Mouse (Mus musculus) CH12.LX (cell line): ENCODE results near the gene Hoxa11. TPM values are rescaled to one million over a fixed set of nuclear protein-coding genes. Genes with fewer than 3 reads are reported as not detected.

Experiments used
- DNase-seq: peaks from one replicate; pipeline ENCODE4 v3.0.0-alpha.2; 2013; ENCODE audit errors: extremely low read depth
- H3K27ac ChIP-seq: 2 replicates; pipeline ENCODE4 v1.5.1; 2012; ENCODE audit warnings: low read depth, mild to moderate bottlenecking, control low read depth, moderate library complexity; ENCODE audit not compliant: insufficient read depth
- H3K27me3 ChIP-seq: replicated peaks from 2 replicates; pipeline ENCODE3; 2012; ENCODE audit warnings: inconsistent platforms
- H3K36me3 ChIP-seq, 2 experiments: replicated peaks in 1 of 2; 2 replicates each; pipeline versions ENCODE3 to v1.6.1; 2012; ENCODE audit warnings: inconsistent platforms in 1 of 2, low read length in 1 of 2, mild to moderate bottlenecking in 1 of 2, mixed read lengths in 1 of 2, moderate library complexity in 1 of 2; ENCODE audit not compliant: control insufficient read depth in 1 of 2, insufficient read depth in 1 of 2
- H3K4me1 ChIP-seq, 2 experiments: 2 replicates each; pipeline ENCODE4 v1.6.1; 2012; ENCODE audit warnings: inconsistent platforms in 1 of 2, moderate library complexity in 1 of 2; ENCODE audit not compliant: insufficient read depth in 2 of 2, control insufficient read depth in 1 of 2
- H3K4me2 ChIP-seq: 2 replicates; pipeline ENCODE4 v1.6.1; 2012; ENCODE audit warnings: low read depth, mild to moderate bottlenecking, control low read depth; ENCODE audit not compliant: poor library complexity, insufficient read depth, severe bottlenecking
- H3K4me3 ChIP-seq, 3 experiments: fragments of 150-350 bp in 1 of 3; sonication (generic) in 1 of 3; replicated peaks in 1 of 3; 2 replicates each; pipeline versions ENCODE3 to v1.5.1; 2011 to 2012; ENCODE audit warnings: low read depth in 2 of 3, low read length in 2 of 3, mild to moderate bottlenecking in 2 of 3, moderate library complexity in 2 of 3, control low read depth in 1 of 3, improper control_type of control experiment in 1 of 3, inconsistent platforms in 1 of 3, mixed read lengths in 1 of 3; ENCODE audit not compliant: poor library complexity in 1 of 3
- H3K79me2 ChIP-seq: replicated peaks from 2 replicates; pipeline ENCODE4 v1.6.1; 2012; ENCODE audit warnings: mild to moderate bottlenecking, moderate library complexity; ENCODE audit not compliant: control insufficient read depth, poor library complexity, insufficient read depth, severe bottlenecking; ENCODE audit errors: extremely low read depth
- H3K9ac ChIP-seq: 2 replicates; pipeline ENCODE4 v1.6.1; 2012; ENCODE audit warnings: low read depth, mild to moderate bottlenecking, control low read depth, moderate library complexity; ENCODE audit not compliant: insufficient read depth
- H3K9me3 ChIP-seq: replicated peaks from 2 replicates; pipeline ENCODE3; 2012; ENCODE audit warnings: low read length, inconsistent platforms, mixed read lengths
- BHLHE40 ChIP-seq: IDR thresholded peaks from 2 replicates; pipeline ENCODE4 v1.6.1; 2011; ENCODE audit warnings: mild to moderate bottlenecking, low read depth, low read length, improper control_type of control experiment
- CHD1 ChIP-seq: IDR thresholded peaks from 2 replicates; pipeline ENCODE4 v1.6.1; 2012; ENCODE audit warnings: low read depth, low read length, improper control_type of control experiment, inconsistent platforms
- CHD2 ChIP-seq: IDR thresholded peaks from 2 replicates; pipeline ENCODE4 v1.6.1; 2011; ENCODE audit warnings: low read length, improper control_type of control experiment
- CTCF ChIP-seq, 2 experiments: IDR thresholded peaks in 1 of 2; conservative IDR thresholded peaks in 1 of 2; 2 replicates each; pipeline ENCODE4 v1.5.1; 2011 to 2012; ENCODE audit warnings: low read depth in 2 of 2, low read length in 2 of 2, improper control_type of control experiment in 1 of 2, inconsistent platforms in 1 of 2, mild to moderate bottlenecking in 1 of 2, moderate library complexity in 1 of 2
- E2F4 ChIP-seq: IDR thresholded peaks from 2 replicates; pipeline ENCODE4 v1.6.1; 2011; ENCODE audit warnings: low read depth, low read length, improper control_type of control experiment; ENCODE audit not compliant: insufficient replicate concordance
- ELF1 ChIP-seq: IDR thresholded peaks from 2 replicates; pipeline ENCODE4 v1.6.1; 2014; ENCODE audit warnings: low read depth, mild to moderate bottlenecking, inconsistent platforms, low read length, improper control_type of control experiment
- ETS1 ChIP-seq: conservative IDR thresholded peaks from 2 replicates; pipeline ENCODE4 v1.6.1; 2012; ENCODE audit warnings: low read depth, mild to moderate bottlenecking, inconsistent platforms, low read length, improper control_type of control experiment, moderate library complexity
- HCFC1 ChIP-seq: IDR thresholded peaks from 2 replicates; pipeline ENCODE4 v1.6.1; 2012; ENCODE audit warnings: low read depth, mild to moderate bottlenecking, inconsistent platforms, low read length, improper control_type of control experiment
- JUND ChIP-seq: conservative IDR thresholded peaks from 2 replicates; pipeline ENCODE4 v1.6.1; 2011; ENCODE audit warnings: low read depth, low read length, improper control_type of control experiment
- KAT2A ChIP-seq: IDR thresholded peaks from 2 replicates; pipeline ENCODE4 v1.6.1; 2012; ENCODE audit warnings: low read length, improper control_type of control experiment, inconsistent platforms; ENCODE audit not compliant: insufficient replicate concordance
- MAFK ChIP-seq: IDR thresholded peaks from 2 replicates; pipeline ENCODE4 v1.6.1; 2011; ENCODE audit warnings: low read length, improper control_type of control experiment; ENCODE audit not compliant: insufficient replicate concordance
- MAX ChIP-seq: IDR thresholded peaks from 2 replicates; pipeline ENCODE4 v1.6.1; 2011; ENCODE audit warnings: low read length, improper control_type of control experiment
- MAZ ChIP-seq: IDR thresholded peaks from 2 replicates; pipeline ENCODE4 v1.6.1; 2012; ENCODE audit warnings: low read depth, mild to moderate bottlenecking, inconsistent platforms, low read length, improper control_type of control experiment, moderate library complexity
- MEF2A ChIP-seq: IDR thresholded peaks from 2 replicates; pipeline ENCODE4 v1.6.1; 2014; ENCODE audit warnings: low read depth, mild to moderate bottlenecking, inconsistent platforms, low read length, improper control_type of control experiment, borderline replicate concordance
- MXI1 ChIP-seq: IDR thresholded peaks from 2 replicates; pipeline ENCODE4 v1.6.1; 2011; ENCODE audit warnings: mild to moderate bottlenecking, low read depth, low read length, improper control_type of control experiment
- MYC ChIP-seq: IDR thresholded peaks from 2 replicates; pipeline ENCODE4 v1.6.1; 2011; ENCODE audit warnings: low read depth, mild to moderate bottlenecking, improper control_type of control experiment, low read length
- NELFE ChIP-seq: IDR thresholded peaks from 2 replicates; pipeline ENCODE4 v1.6.1; 2011; ENCODE audit warnings: low read depth, low read length, improper control_type of control experiment
- NRF1 ChIP-seq: IDR thresholded peaks from 2 replicates; pipeline ENCODE4 v1.6.1; 2014; ENCODE audit warnings: low read depth, mild to moderate bottlenecking, inconsistent platforms, low read length, improper control_type of control experiment, moderate library complexity
- PAX5 ChIP-seq: IDR thresholded peaks from 2 replicates; pipeline ENCODE4 v1.6.1; 2012; ENCODE audit warnings: low read length, inconsistent platforms, mixed read lengths
- POLR2AphosphoS2 ChIP-seq: IDR thresholded peaks from 2 replicates; pipeline ENCODE4 v1.6.1; 2011; ENCODE audit warnings: low read depth, low read length, improper control_type of control experiment
- RAD21 ChIP-seq: IDR thresholded peaks from 2 replicates; pipeline ENCODE4 v1.6.1; 2011; ENCODE audit warnings: low read depth, mild to moderate bottlenecking, low read length, improper control_type of control experiment, moderate library complexity
- RCOR1 ChIP-seq: conservative IDR thresholded peaks from 2 replicates; pipeline ENCODE4 v1.6.1; 2012; ENCODE audit warnings: low read depth, mild to moderate bottlenecking, inconsistent platforms, low read length, improper control_type of control experiment
- SMC3 ChIP-seq: IDR thresholded peaks from 2 replicates; pipeline ENCODE4 v1.6.1; 2011; ENCODE audit warnings: low read depth, low read length, improper control_type of control experiment
- TBP ChIP-seq: conservative IDR thresholded peaks from 2 replicates; pipeline ENCODE4 v1.6.1; 2011; ENCODE audit warnings: low read depth, low read length, improper control_type of control experiment
- UBTF ChIP-seq: IDR thresholded peaks from 2 replicates; pipeline ENCODE4 v1.6.1; 2012; ENCODE audit warnings: low read depth, mild to moderate bottlenecking, inconsistent platforms, low read length, improper control_type of control experiment, moderate library complexity
- USF2 ChIP-seq: conservative IDR thresholded peaks from 2 replicates; pipeline ENCODE4 v1.6.1; 2011; ENCODE audit warnings: low read depth, low read length, improper control_type of control experiment
- ZC3H11A ChIP-seq: IDR thresholded peaks from 2 replicates; pipeline ENCODE4 v1.6.1; 2012; ENCODE audit warnings: low read depth, mild to moderate bottlenecking, inconsistent platforms, low read length, improper control_type of control experiment
- ZKSCAN1 ChIP-seq: IDR thresholded peaks from 2 replicates; pipeline ENCODE4 v1.6.1; 2012; ENCODE audit warnings: low read depth, inconsistent platforms, low read length, improper control_type of control experiment, borderline replicate concordance
- ZMIZ1 ChIP-seq: IDR thresholded peaks from 2 replicates; pipeline ENCODE4 v1.6.1; 2012; ENCODE audit warnings: low read depth, mild to moderate bottlenecking, inconsistent platforms, low read length, improper control_type of control experiment
- dilution Hi-C: fragments of 300-500 bp; cut with MboI; formaldehyde crosslinking; loops from 2 replicates; pipeline ENCODE4 v1.14.3; 2020; ENCODE audit warnings: low sequenced_read_pairs; ENCODE audit not compliant: extremely low pct_unique_long_range_greater_than_20kb, extremely low pct_ligation_motif_present
- in situ Hi-C: fragments of 300-500 bp; cut with MboI; formaldehyde crosslinking; loops from 3 replicates; pipeline ENCODE4 v1.14.3; 2019; ENCODE audit warnings: low sequenced_read_pairs, low pct_ligation_motif_present, low pct_unique_long_range_greater_than_20kb, mixed read lengths
- polyA plus RNA-seq: library from polyadenylated mRNA; unstranded; fragments of >175 nt; gene quantifications from 2 replicates; pipeline ENCODE4 v1.2.1, GENCODE M21; 2012; ENCODE audit warnings: low read depth; ENCODE audit not compliant: insufficient read length
- total RNA-seq, 2 experiments: library from RNA; depleted of rRNA; stranded (reverse); fragments of 300-350 nt in 1 of 2; fragments of >200 nt in 1 of 2; gene quantifications; 2 replicates each; pipeline ENCODE4 v1.2.3; 2012 to 2014

Hoxa11 gene
- total and polyA plus RNA-seq, 3 experiments, result not detected

GRCm38 (mm10) chr6:52220003-52220864 lies 25.4 kb downstream of the Hoxa11 start:
- H3K4me2 ChIP-seq, result no peak overlapping the region
- H3K4me3 ChIP-seq, result no peak overlapping the region
- TF ChIP-seq RAD21 (no peak), KAT2A (no peak), CHD1 (no peak), MYC (no peak), ETS1 (no peak), NELFE (no peak), PAX5 (no peak), NRF1 (no peak), E2F4 (no peak), SMC3 (no peak), JUND (no peak), CTCF (conservative IDR thresholded peaks at IDR 0.05 in 1 of 2, IDR thresholded peaks at IDR 0.05 in 1 of 2; ENCODE audit: low read depth in 2 of 2, low read length in 2 of 2) (no peak), MEF2A (no peak), TBP (no peak), UBTF (no peak), ELF1 (no peak)
- no peaks in the 10 kb centered on the region for H3K79me2 ChIP-seq
- in situ Hi-C loops (loop anchor here (10.0 to 25.0 kb wide), 3 partner anchors 208 to 1005 kb away; partner anchors contain the start of gene Skap2), dilution Hi-C loops (no loop called here)
- no peaks in the 10 kb centered on the region for H3K27me3 ChIP-seq
- no peaks in the 10 kb centered on the region for H3K36me3 ChIP-seq
- H3K27ac ChIP-seq, result no peak overlapping the region
- no peak overlapping the region for H3K9ac ChIP-seq
- H3K4me1 ChIP-seq, result peaks cover 0 to 13% of the 10 kb centered on the region in 2 experiments; a peak in 2 of 4 replicates
- peaks cover 20% of the 10 kb centered on the region for H3K9me3 ChIP-seq
- no peak for DNase-seq

DNA sequence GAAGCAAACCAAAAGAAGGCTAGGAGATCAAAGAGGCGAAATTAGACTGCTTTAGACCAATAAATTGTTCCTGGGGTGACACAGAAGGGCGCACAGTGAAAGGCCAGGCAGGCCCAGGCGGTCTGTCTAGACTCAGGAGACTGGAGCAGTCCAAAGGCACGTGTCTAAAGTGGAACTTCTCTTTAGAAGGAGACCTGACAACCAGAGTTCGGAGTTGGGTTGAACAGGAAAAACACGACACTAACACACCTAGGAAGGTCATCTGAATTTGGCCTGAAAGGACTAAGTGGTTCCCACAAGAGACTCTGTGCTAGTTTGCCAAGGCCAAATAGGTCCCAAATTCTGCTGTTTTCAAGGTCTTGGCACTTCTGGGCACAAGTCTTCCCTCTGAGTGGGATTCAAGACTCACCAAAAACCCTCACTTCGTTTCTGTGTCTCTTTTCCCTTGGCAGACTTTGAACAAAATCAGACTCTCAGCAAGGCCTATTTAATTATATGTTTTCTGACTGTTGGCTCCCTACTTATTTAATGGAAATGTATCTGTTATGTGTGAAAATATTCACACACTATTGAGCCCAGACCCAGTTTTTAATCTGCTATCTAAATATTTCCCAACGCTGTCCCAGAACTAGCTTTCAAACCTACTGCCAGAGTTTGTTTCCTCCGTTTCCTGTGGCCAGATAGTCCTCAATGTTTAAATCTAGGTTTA lies 26.2 kb downstream of the Hoxa11 start:
- Histone ChIP-seq H3K4me1 (peaks cover 0 to 13% of the 10 kb centered on the region in 2 experiments; a peak in 2 of 4 replicates), H3K36me3 (no peaks in the 10 kb centered on the region), H3K9me3 (peaks cover 20% of the 10 kb centered on the region), H3K79me2 (no peaks in the 10 kb centered on the region), H3K9ac (no peak overlapping the region), H3K27ac (no peak overlapping the region)
- dilution Hi-C loops, result no loop called here
- in situ Hi-C loops, result loop anchor here (10.0 to 25.0 kb wide), 2 partner anchors 207 to 355 kb away; partner anchors contain the start of gene Skap2
- no peak for DNase-seq
- TF ChIP-seq KAT2A (no peak), HCFC1 (no peak), ELF1 (no peak), RCOR1 (no peak), CHD1 (no peak), USF2 (no peak), MAZ (no peak), CHD2 (no peak), CTCF (conservative IDR thresholded peaks at IDR 0.05 in 1 of 2, IDR thresholded peaks at IDR 0.05 in 1 of 2; ENCODE audit: low read depth in 2 of 2, low read length in 2 of 2) (no peak), POLR2AphosphoS2 (no peak), NRF1 (no peak), MAX (no peak), MXI1 (no peak), ZMIZ1 (no peak), ZC3H11A (no peak), MYC (no peak), BHLHE40 (no peak), NELFE (no peak), ZKSCAN1 (no peak), MAFK (no peak)
- TF ChIP-seq, all 38 proteins: peak for 0
- Histone ChIP-seq H3K27me3 (no peaks in the 10 kb centered on the region), H3K4me2 (no peak overlapping the region), H3K4me3 (no peak overlapping the region)
